Mouse (Mus musculus) liver, adult (tissue): Measurements from ENCODE around the gene Rhot1.

ENCODE experiments used
- GATA4 ChIP-seq: IDR thresholded peaks from 2 replicates; pipeline ENCODE4 v1.6.1; 2014; ENCODE audit warnings: mild to moderate bottlenecking, low read length; ENCODE audit not compliant: insufficient replicate concordance

The Rhot1 gene

GRCm38 (mm10) chr11:80238306-80238705 is 29.5 kb downstream of the Rhot1 start:
- TF ChIP-seq GATA4, result no peak

DNA sequence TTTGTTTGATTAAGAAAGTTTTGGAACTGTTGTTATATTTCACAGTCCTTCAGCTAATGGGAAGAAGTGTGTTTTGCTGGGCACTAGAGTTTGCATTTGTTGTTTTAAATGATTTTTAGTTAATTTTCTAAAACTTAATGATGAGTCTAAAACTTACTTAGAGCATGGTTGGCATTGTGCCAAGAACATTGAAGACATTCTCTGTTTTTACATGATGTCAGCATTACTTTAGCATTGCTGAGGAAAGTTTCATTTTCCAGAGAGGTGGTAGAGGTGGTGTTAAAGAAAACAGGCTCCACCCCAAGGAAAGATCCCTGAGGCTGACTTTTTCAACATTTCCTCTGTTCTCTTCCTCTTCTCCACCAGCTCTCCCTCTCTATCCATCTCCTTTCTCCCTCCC is 38.2 kb downstream of the Rhot1 start:
- TF ChIP-seq GATA4, result no peak

DNA sequence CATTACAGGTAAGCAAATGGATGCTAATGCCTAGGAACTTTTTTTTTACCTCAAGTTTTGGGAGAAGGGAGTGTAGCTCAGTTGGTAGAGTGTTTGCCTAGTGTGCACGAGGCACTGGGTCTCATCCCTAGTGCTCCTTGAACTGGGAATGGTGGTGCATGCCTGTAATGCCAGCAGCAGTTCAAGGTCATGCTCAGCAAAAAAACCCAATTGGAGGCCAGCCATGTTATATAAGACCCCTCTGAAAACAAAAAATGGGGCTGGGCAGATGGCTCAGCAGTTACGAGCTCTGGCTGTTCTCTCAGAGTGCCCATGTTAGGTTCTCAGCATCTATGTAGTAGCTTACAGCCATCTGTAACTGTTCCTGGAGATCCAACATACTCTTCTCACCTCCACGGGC is 39.7 kb downstream of the Rhot1 start:
- TF ChIP-seq GATA4, result no peak

GRCm38 (mm10) chr11:80264137-80264536 is 55.3 kb downstream of the Rhot1 start:
- TF ChIP-seq GATA4, result no peak

DNA sequence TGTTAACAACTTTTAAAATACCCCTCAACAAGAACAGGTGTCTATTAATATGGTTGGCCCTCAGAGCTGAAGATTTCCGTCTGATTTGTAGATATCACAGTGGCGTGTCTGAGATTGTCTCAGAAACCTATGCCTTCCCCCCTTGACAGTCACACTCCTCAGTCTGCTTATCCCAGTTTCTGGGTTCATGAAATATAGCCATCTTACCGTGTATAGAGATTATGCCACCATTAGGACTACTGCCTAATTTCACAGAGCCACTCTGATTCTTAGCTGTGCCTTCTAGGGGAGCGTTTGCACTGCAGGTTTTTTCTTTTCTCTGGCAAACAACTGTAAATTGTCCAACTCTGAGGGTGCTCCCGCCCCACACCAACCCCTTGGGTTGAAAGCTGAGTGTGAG is 62.3 kb downstream of the Rhot1 start:
- TF ChIP-seq GATA4, result no peak

- TF ChIP-seq GATA4, result no peak
Observed at GRCm38 (mm10) chr11:80275011-80275410, 66.2 kb downstream of the Rhot1 start.

GRCm38 (mm10) chr11:80278054-80278453 is 69.2 kb downstream of the Rhot1 start:
- no peak for TF ChIP-seq GATA4

GRCm38 (mm10) chr11:80283786-80284185 is 75.0 kb downstream of the Rhot1 start:
- no peak for TF ChIP-seq GATA4

DNA sequence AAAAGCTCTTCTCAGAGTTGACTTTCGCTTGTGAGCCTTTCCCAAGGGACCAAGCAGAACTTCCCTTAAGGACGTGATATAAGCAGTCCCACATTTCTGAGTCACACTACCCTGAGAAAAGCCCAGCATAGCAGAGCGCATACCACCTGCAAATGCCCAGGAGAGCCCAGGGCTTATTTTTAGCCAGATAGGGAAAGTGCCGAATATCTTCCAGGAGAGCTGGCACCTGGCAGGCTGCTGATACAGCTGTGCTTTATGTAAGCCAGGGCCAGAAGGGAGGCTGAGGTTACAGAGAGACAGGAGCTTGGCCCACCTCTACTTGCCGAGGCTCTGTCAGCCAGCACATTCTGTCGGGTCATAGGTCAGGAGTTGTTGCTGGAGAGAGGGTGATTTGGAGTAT is 75.8 kb downstream of the Rhot1 start:
- no peak for TF ChIP-seq GATA4

GRCm38 (mm10) chr11:80287150-80287549 is 78.3 kb downstream of the Rhot1 start:
- TF ChIP-seq GATA4, result no peak

DNA sequence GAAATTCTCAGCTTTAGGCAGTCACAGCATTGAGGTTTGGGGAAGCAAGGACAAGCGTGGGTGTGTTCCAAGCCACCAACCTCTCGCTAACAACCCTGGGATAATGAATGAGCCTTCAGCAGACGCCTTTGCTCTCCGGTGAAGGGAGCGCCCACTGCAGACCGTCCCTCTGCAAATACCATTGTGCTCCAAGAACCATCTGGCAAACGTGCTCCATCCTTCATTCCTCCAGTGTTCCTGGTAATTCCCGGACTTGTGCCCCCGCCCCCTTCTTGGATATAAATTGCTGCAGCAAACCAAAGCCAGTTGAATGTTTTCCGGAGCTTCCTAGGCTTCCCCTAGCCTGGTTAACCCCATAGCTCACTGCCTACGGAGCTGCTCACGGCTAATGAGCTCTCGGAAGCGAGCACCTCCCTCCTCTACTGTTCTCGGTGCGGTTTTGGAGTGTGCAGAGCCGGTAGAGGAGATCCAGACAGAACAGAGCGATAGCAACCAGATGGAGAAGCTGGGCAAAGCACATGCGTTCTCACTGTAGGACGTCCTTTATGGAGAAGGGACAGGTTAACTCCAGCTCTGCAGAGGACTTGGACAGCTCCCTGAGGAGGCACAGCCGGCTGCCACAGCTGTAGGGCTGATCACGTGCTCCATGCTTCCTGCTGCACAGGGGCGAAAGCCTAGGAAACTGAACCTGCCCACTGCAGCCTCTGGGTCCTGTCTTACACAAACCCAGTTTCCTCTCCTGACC is 81.1 kb downstream of the Rhot1 start:
- TF ChIP-seq GATA4, result no peak

GRCm38 (mm10) chr11:80291004-80291403 is 82.2 kb downstream of the Rhot1 start:
- no peak for TF ChIP-seq GATA4

GRCm38 (mm10) chr11:80292463-80292862 is 83.6 kb downstream of the Rhot1 start:
- no peak for TF ChIP-seq GATA4

- TF ChIP-seq GATA4, result no peak
Observed at GRCm38 (mm10) chr11:80295066-80295465, 86.2 kb downstream of the Rhot1 start.

GRCm38 (mm10) chr11:80295785-80296184 is 87.0 kb downstream of the Rhot1 start:
- no peak for TF ChIP-seq GATA4

DNA sequence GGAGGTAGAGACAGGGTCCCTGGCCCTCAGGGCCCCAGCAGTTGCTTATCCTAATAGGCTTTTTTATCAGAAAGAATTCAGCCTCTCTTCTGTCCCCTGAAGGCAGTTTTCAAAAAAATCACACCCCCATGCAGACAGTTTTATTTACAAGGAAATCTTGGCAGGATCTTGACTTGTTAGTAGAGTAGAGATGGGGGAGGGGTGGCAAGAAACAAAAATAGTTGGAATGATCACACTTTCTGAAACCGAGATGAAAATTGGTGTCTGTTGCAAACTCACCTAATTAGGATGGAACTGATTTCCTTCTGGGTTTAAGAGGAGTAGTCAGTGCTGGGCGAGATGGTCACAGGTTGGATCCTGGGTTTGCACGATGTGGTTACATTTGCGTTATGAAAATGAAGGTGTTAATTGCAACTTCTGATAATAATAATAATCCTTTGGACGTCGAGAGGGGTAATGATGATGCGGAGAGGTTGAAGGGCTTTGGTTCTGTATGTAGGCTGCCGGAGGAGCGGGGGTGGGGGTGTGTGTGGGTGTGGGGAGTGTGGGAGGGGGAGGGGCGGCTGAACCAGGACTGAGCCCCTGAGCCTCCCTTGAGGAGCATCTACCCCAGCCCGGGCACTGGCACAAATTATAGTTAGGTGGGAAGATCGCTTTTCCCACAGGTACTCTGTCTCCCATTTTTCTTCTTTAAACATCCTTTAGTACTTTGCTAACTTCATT is 90.9 kb downstream of the Rhot1 start:
- TF ChIP-seq GATA4, result no peak
